Mouse (Mus musculus): Measurements from ENCODE around the gene Kif6.

- TF ChIP-seq CTCF (IDR thresholded peaks at IDR 0.05; ENCODE audit: low read depth, low read length) = no peak
- TF ChIP-seq POLR2A (IDR thresholded peaks at IDR 0.05; ENCODE audit: borderline replicate concordance, low read depth, low read length) = no peak
These were observed 82.3 kb downstream of the Kif6 start for GRCm38 (mm10) chr17:49697220-49697619.

Measured in bone marrow macrophage, adult 2 months (primary cell).